Mouse (Mus musculus): ENCODE data around the gene Garnl3.
"Not testable (repeated sequence)": the region's sequence is repeated elsewhere in the genome, so short reads cannot be mapped to it uniquely, and the experiment has no call there.

Gene Garnl3

GRCm38 (mm10) chr2:33022846-33023245, 108.6 kb downstream of the Garnl3 start:
- no peak for DNase-seq (ENCODE audit: low spot score)

GRCm38 (mm10) chr2:33018026-33018425, 113.4 kb downstream of the Garnl3 start:
- DNase-seq (ENCODE audit: low spot score), result peak; percentile 68

- no peak for DNase-seq (ENCODE audit: low spot score)
Observed at GRCm38 (mm10) chr2:33017191-33017590, 114.3 kb downstream of the Garnl3 start.

GRCm38 (mm10) chr2:33014877-33015276, 116.6 kb downstream of the Garnl3 start:
- DNase-seq (ENCODE audit: low spot score), result no peak

GRCm38 (mm10) chr2:33009055-33009454, 122.4 kb downstream of the Garnl3 start:
- DNase-seq (ENCODE audit: low spot score), result not testable (repeated sequence)

- DNase-seq (ENCODE audit: low spot score), result no peak
Observed at GRCm38 (mm10) chr2:33005041-33005440, 126.4 kb downstream of the Garnl3 start.

- DNase-seq (ENCODE audit: low spot score), result no peak
Observed at GRCm38 (mm10) chr2:33002144-33002543, 129.3 kb downstream of the Garnl3 start.

- DNase-seq (ENCODE audit: low spot score), result no peak
Observed at GRCm38 (mm10) chr2:32999752-33000151, 131.7 kb downstream of the Garnl3 start.

- DNase-seq (ENCODE audit: low spot score), result no peak
Observed at GRCm38 (mm10) chr2:32997792-32998191, 133.7 kb downstream of the Garnl3 start.

GRCm38 (mm10) chr2:32997081-32997480, 134.4 kb downstream of the Garnl3 start:
- no peak for DNase-seq (ENCODE audit: low spot score)

- no peak for DNase-seq (ENCODE audit: low spot score)
Observed at GRCm38 (mm10) chr2:32992130-32992529, 139.3 kb downstream of the Garnl3 start.

- DNase-seq (ENCODE audit: low spot score), result no peak
Observed at GRCm38 (mm10) chr2:32990167-32990832, 141.2 kb downstream of the Garnl3 start.

- DNase-seq (ENCODE audit: low spot score), result no peak
Observed at GRCm38 (mm10) chr2:32989376-32989775, 142.1 kb downstream of the Garnl3 start.

GRCm38 (mm10) chr2:32985844-32986243, 145.6 kb downstream of the Garnl3 start:
- no peak for DNase-seq (ENCODE audit: low spot score)

- no peak for DNase-seq (ENCODE audit: low spot score)
Observed at GRCm38 (mm10) chr2:32983617-32984016, 147.8 kb downstream of the Garnl3 start.

GRCm38 (mm10) chr2:32982700-32983099, 148.8 kb downstream of the Garnl3 start:
- no peak for DNase-seq (ENCODE audit: low spot score)

GRCm38 (mm10) chr2:32981725-32982271, 149.7 kb downstream of the Garnl3 start, which contains the start of gene Slc2a8:
Slc2a8 (minus strand) TSS chr2:32982083.
- DNase-seq (ENCODE audit: low spot score), result peak; percentile 85

GRCm38 (mm10) chr2:32981281-32981680, 150.2 kb downstream of the Garnl3 start:
- peak; percentile 45 for DNase-seq (ENCODE audit: low spot score)

GRCm38 (mm10) chr2:32979675-32980074, 151.8 kb downstream of the Garnl3 start:
- DNase-seq (ENCODE audit: low spot score), result no peak

GRCm38 (mm10) chr2:32978675-32979074, 152.8 kb downstream of the Garnl3 start:
- no peak for DNase-seq (ENCODE audit: low spot score)

GRCm38 (mm10) chr2:32977114-32977513, 154.3 kb downstream of the Garnl3 start:
- no peak for DNase-seq (ENCODE audit: low spot score)

- no peak for DNase-seq (ENCODE audit: low spot score)
Observed at GRCm38 (mm10) chr2:32974216-32974615, 157.2 kb downstream of the Garnl3 start.

GRCm38 (mm10) chr2:32971235-32971634, 160.2 kb downstream of the Garnl3 start:
- DNase-seq (ENCODE audit: low spot score), result no peak

GRCm38 (mm10) chr2:32969326-32969725, 162.1 kb downstream of the Garnl3 start:
- no peak for DNase-seq (ENCODE audit: low spot score)

All from ovary, postnatal 36 days (tissue).